Mouse (Mus musculus): ENCODE measurements around the gene Rassf6.

DNA sequence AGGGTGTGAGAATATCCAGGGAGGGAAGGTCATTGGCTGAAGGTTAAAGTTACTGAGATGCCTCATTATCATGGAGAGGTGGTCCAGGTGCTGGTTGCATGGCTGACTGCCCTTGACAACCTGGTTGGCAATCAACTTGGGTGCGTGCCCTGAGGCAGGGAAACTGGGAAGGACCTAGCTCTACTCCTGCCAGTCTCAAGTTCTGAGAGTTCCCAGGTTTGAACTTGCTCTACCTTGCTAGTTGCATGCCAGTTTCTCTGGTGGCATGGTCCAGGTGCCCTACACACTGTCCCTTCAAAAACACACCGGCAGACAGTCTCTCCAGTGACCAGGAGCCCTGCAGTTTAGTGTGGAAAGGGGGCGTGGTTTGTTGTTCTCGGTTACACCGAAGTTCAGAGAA is 7.0 kb upstream of the Rassf6 start:
- TF ChIP-seq CTCF (conservative IDR thresholded peaks at IDR 0.05 in 1 of 2, IDR thresholded peaks at IDR 0.05 in 1 of 2; ENCODE audit: low read depth in 2 of 2, low read length in 2 of 2) = no peak
- TF ChIP-seq POLR2A (IDR thresholded peaks at IDR 0.05; ENCODE audit: low read depth, low read length) = no peak
- no peak for TF ChIP-seq USF1 (IDR thresholded peaks at IDR 0.05; ENCODE audit: low read depth, low read length)
- TF ChIP-seq ZNF384 (IDR thresholded peaks at IDR 0.05; ENCODE audit: low read depth, low read length) = no peak
- TF ChIP-seq EP300 (IDR thresholded peaks at IDR 0.05; ENCODE audit: low read length) = no peak
- TF ChIP-seq ZMIZ1 (IDR thresholded peaks at IDR 0.05; ENCODE audit: low read depth, low read length) = no peak

All from CH12.LX (cell line).